Mouse (Mus musculus) effector memory CD4-positive, alpha-beta T cell, adult 5 months (primary cell): Measurements from ENCODE around the gene Glg1. TPM values are rescaled to one million over a fixed set of nuclear protein-coding genes. Genes with fewer than 3 reads are reported as not detected.

ENCODE experiments used
- polyA plus RNA-seq: library from polyadenylated mRNA; unstranded; fragments of 100-300 nt; shearing (Covaris generic); gene quantifications from one replicate; pipeline ENCODE4 v1.2.1, GENCODE M21; 2017

Glg1 gene
- polyA plus RNA-seq, result 87.0 TPM

GRCm38 (mm10) chr8:111258631-111259407 is at the start of gene Glg1:
Gene Glg1 (minus strand): TSS chr8:111259216.

GRCm38 (mm10) chr8:111299821-111300568 is 41.0 kb upstream of the Glg1 start, which contains the start of gene Rfwd3:
Gene Rfwd3 (minus strand): TSS chr8:111300222.

Other genes starting within 250 kb of the Glg1 start
- 17.8 TPM for gene Ddx19b, start 227.5 kb downstream of the Glg1 start, polyA plus RNA-seq
- gene Aars, start 226.1 kb downstream of the Glg1 start, polyA plus RNA-seq, result 42.9 TPM
- 17.5 TPM for gene Exosc6, start 202.9 kb downstream of the Glg1 start, polyA plus RNA-seq
- not detected for gene Clec18a, start 166.8 kb downstream of the Glg1 start, polyA plus RNA-seq
- 16.1 TPM for gene Pdpr, start 164.6 kb downstream of the Glg1 start, polyA plus RNA-seq
- 28.4 TPM for gene Rfwd3, start 41.0 kb upstream of the Glg1 start, polyA plus RNA-seq
- 1.9 TPM for gene Mlkl, start 79.0 kb upstream of the Glg1 start, polyA plus RNA-seq
- gene Fa2h, start 134.6 kb upstream of the Glg1 start, polyA plus RNA-seq, result not detected